Mouse (Mus musculus): ENCODE measurements around the gene Gipc3. TPM values are rescaled to one million over a fixed set of nuclear protein-coding genes. Genes with fewer than 3 reads are reported as not detected.

Gipc3 gene
- polyA plus RNA-seq, 1 experiment from 2014 or later, result 0.10 TPM

DNA sequence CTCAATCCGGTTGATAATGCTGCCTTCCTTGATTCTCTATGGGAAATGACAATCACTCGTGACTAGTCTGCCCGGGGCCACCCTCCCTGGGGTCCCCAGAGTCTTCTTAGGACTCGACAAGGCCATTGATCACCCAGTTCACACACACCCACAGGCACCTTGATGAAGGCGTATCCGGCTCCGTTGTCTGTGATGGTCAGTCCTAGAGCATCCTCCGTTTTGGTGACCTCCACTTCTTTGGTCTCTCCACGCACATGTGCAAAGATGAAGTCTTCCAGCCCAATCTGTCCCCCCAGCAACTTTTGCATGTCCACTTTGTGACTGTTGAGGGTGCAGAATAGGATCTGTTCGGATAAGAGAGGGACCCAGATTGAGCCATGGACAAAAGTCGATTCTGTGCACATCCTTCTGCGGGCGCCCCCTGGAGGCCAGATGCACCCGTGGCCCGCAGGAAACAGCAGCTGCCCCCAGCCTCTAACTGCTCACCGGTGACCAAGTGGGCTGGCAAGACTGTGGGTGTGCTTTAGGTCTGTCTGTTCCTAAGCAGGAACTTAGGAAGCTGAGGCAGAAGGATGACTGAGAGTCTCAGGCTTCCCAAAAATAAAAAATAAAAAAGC, 1.6 kb downstream of the Gipc3 start:
- Histone ChIP-seq H3K4me1 (replicated peaks; ENCODE audit: control insufficient read depth, insufficient read depth, low read length) (peaks cover 14% of the 10 kb centered on the region), H3K36me3 (ENCODE audit: control insufficient read depth, insufficient read depth, low read length) (0 out of 2 replicates have a peak, but pooled peaks cover 3% of the 10 kb centered on the region), H3K27me3 (ENCODE audit: control insufficient read depth, insufficient read depth, low read depth, low read length) (peaks cover 36% of the 10 kb centered on the region), H3K27ac (ENCODE audit: low read length) (no peak overlapping the region), H3K9me3 (ENCODE audit: control insufficient read depth, low read length) (no peaks in the 10 kb centered on the region), H3K4me2 (ENCODE audit: low read depth, low read length) (no peak overlapping the region; the same call in 1 of the 2 replicates), H3K9ac (ENCODE audit: low read length) (no peak overlapping the region), H3K4me3 (ENCODE audit: low read length) (no peak overlapping the region)
- ATAC-seq (ENCODE audit: low read depth), result peak; percentile 32; the same call in 1 of the 2 replicates
- 33% methylated on average over 16 of the region's 16 CpGs for WGBS

GRCm38 (mm10) chr10:81340551-81341332, 2.3 kb downstream of the Gipc3 start:
- Histone ChIP-seq H3K9ac (ENCODE audit: low read length) (no peak overlapping the region), H3K27me3 (ENCODE audit: control insufficient read depth, insufficient read depth, low read depth, low read length) (peaks cover 36% of the 10 kb centered on the region), H3K36me3 (ENCODE audit: control insufficient read depth, insufficient read depth, low read length) (0 out of 2 replicates have a peak, but pooled peaks cover 2% of the 10 kb centered on the region), H3K9me3 (ENCODE audit: control insufficient read depth, low read length) (no peaks in the 10 kb centered on the region), H3K4me2 (ENCODE audit: low read depth, low read length) (no peak overlapping the region), H3K4me1 (replicated peaks; ENCODE audit: control insufficient read depth, insufficient read depth, low read length) (peaks cover 16% of the 10 kb centered on the region), H3K4me3 (ENCODE audit: low read length) (no peak overlapping the region), H3K27ac (ENCODE audit: low read length) (no peak overlapping the region)
- 45% methylated on average over 17 of the region's 17 CpGs for WGBS
- ATAC-seq (ENCODE audit: low read depth), result no peak

- ATAC-seq (ENCODE audit: low read depth), result no peak
- Histone ChIP-seq H3K4me1 (replicated peaks; ENCODE audit: control insufficient read depth, insufficient read depth, low read length) (peaks cover 22% of the 10 kb centered on the region), H3K27ac (ENCODE audit: low read length) (peak overlapping the region; percentile 97), H3K27me3 (ENCODE audit: control insufficient read depth, insufficient read depth, low read depth, low read length) (peaks cover 10% of the 10 kb centered on the region), H3K9ac (ENCODE audit: low read length) (0 out of 2 replicates have a peak overlapping the region, but pooled peaks have one; percentile 45), H3K4me2 (ENCODE audit: low read depth, low read length) (peak overlapping the region; percentile 14; the same call in 1 of the 2 replicates), H3K36me3 (ENCODE audit: control insufficient read depth, insufficient read depth, low read length) (no peaks in the 10 kb centered on the region), H3K9me3 (ENCODE audit: control insufficient read depth, low read length) (no peaks in the 10 kb centered on the region), H3K4me3 (ENCODE audit: low read length) (no peak overlapping the region)
- 92% methylated on average over 4 of the region's 4 CpGs for WGBS
These were observed 6.5 kb downstream of the Gipc3 start for GRCm38 (mm10) chr10:81336558-81336957.

DNA sequence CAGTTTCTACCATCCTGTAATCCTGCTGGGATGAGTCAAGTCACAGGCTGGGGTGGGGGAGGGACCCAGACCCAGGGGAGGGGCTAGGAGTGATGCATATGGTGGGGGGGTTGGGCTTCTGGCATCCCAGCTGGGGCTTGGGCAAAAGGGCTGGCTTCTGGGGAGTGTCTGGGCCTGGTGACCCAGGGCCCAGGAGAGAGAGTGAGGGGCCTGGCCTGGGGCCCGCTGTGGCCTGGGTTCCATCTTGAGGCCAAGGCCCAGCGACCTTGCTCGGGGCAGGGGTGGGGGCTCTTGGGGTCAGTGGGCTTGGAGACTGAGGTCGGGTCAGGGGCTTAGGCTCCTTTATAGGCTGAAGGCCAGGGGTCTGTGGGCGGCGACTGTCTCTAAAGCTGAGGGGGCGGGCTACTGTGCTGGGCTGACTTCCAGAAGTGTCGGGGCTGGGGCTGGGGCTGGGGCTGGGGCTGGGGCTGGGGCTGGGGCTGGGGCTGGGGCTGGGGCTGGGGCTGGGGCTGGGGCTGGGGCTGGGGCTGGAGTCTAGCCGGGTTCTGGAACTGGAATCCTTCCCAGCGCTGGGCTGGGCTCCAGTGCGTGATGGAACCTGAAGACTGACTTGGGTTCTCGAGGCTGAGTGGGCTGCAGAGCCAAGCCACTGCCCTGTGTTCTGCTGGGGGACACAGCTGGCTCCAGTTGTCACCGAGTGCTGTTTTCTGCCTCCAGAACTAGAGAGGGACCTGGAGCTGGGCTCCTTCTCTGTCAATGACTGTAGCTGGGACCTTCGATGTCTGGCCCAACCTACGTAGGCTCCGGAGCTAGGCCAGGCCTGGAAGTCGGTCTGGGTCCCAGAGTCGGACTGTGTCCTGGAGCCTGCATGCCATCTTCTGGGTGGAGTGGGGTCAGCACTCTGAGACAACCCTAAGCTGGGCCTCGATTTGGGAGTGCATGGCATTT, 7.4 kb downstream of the Gipc3 start:
- H3K9ac ChIP-seq (ENCODE audit: low read length), result peak overlapping the region; percentile 58
- peak; percentile 80 for ATAC-seq (ENCODE audit: low read depth)
- H3K27ac ChIP-seq (ENCODE audit: low read length), result peak overlapping the region; percentile 97
- H3K4me3 ChIP-seq (ENCODE audit: low read length), result no peak overlapping the region
- H3K4me2 ChIP-seq (ENCODE audit: low read depth, low read length), result peak overlapping the region; percentile 43
- H3K4me1 ChIP-seq (replicated peaks; ENCODE audit: control insufficient read depth, insufficient read depth, low read length), result peaks cover 24% of the 10 kb centered on the region
- no peaks in the 10 kb centered on the region for H3K9me3 ChIP-seq (ENCODE audit: control insufficient read depth, low read length)
- H3K27me3 ChIP-seq (ENCODE audit: control insufficient read depth, insufficient read depth, low read depth, low read length), result peaks cover 5% of the 10 kb centered on the region
- H3K36me3 ChIP-seq (ENCODE audit: control insufficient read depth, insufficient read depth, low read length), result no peaks in the 10 kb centered on the region
- 33% methylated on average over 17 of the region's 19 CpGs for WGBS

DNA sequence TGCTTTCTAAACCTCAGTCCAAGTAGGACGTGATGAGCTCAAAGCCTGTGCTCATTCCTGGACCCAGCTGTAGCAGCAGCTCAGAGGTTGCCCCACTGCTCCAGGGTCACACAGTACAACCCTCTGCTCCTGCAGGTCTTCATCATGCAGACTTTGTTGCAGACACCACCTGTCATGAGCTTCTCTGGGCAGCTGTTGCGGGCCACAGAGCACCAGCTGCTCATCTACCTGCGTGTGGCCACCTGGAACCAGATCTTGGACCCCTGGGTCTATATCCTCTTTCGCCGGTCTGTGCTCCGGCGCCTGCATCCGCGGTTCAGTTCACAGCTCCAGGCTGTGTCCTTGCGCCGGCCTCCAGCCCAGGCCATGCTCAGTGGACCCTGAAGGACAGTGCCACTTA, 8.7 kb downstream of the Gipc3 start:
- Histone ChIP-seq H3K9me3 (ENCODE audit: control insufficient read depth, low read length) (no peaks in the 10 kb centered on the region), H3K4me2 (ENCODE audit: low read depth, low read length) (no peak overlapping the region), H3K4me3 (ENCODE audit: low read length) (no peak overlapping the region), H3K27ac (ENCODE audit: low read length) (peak overlapping the region; percentile 97), H3K9ac (ENCODE audit: low read length) (peak overlapping the region; percentile 58), H3K4me1 (replicated peaks; ENCODE audit: control insufficient read depth, insufficient read depth, low read length) (peaks cover 35% of the 10 kb centered on the region), H3K27me3 (ENCODE audit: control insufficient read depth, insufficient read depth, low read depth, low read length) (peaks cover 5% of the 10 kb centered on the region), H3K36me3 (ENCODE audit: control insufficient read depth, insufficient read depth, low read length) (no peaks in the 10 kb centered on the region)
- no peak for ATAC-seq (ENCODE audit: low read depth)
- 76% methylated on average over 11 of the region's 11 CpGs for WGBS

DNA sequence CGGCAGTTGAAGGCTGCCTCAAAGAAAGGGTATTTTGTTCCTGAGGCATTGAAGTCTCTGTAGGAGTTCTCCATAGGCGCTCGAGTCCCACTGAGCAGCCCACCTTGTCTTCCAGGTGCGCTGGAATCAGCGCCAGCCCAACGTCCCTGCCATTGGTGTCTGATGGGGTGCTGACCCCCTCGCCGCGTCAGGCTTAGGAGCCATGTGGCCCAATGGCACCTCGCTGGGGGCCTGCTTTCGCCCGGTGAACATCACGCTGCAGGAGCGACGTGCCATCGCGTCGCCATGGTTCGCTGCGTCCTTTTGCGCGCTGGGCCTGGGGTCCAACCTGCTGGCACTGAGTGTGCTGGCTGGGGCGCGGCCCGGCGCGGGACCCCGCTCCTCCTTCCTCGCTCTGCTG, 10.8 kb downstream of the Gipc3 start:
- H3K4me2 ChIP-seq (ENCODE audit: low read depth, low read length), result 0 out of 2 replicates have a peak overlapping the region, but pooled peaks have one; percentile 14
- WGBS, result 29% methylated on average over 29 of the region's 29 CpGs
- no peaks in the 10 kb centered on the region for H3K9me3 ChIP-seq (ENCODE audit: control insufficient read depth, low read length)

GRCm38 (mm10) chr10:81330007-81330406, 13.1 kb downstream of the Gipc3 start:
- H3K9ac ChIP-seq (ENCODE audit: low read length), result peak overlapping the region; percentile 52
- H3K36me3 ChIP-seq (ENCODE audit: control insufficient read depth, insufficient read depth, low read length), result peaks cover 20% of the 10 kb centered on the region
- H3K27ac ChIP-seq (ENCODE audit: low read length), result peak overlapping the region; percentile 94
- 41% methylated on average over 4 of the region's 4 CpGs for WGBS
- peak overlapping the region; percentile 37 for H3K4me2 ChIP-seq (ENCODE audit: low read depth, low read length)
- H3K27me3 ChIP-seq (ENCODE audit: control insufficient read depth, insufficient read depth, low read depth, low read length), result peaks cover 5% of the 10 kb centered on the region
- no peaks in the 10 kb centered on the region for H3K9me3 ChIP-seq (ENCODE audit: control insufficient read depth, low read length)
- ATAC-seq (ENCODE audit: low read depth), result peak; percentile 2
- H3K4me1 ChIP-seq (replicated peaks; ENCODE audit: control insufficient read depth, insufficient read depth, low read length), result peaks cover 42% of the 10 kb centered on the region
- H3K4me3 ChIP-seq (ENCODE audit: low read length), result peak overlapping the region; percentile 8; the same call in 1 of the 2 replicates

More for the DNA sequence above, 10.8 kb downstream of the Gipc3 start:
- Histone ChIP-seq H3K27me3 (ENCODE audit: control insufficient read depth, insufficient read depth, low read depth, low read length) (peaks cover 5% of the 10 kb centered on the region), H3K4me3 (ENCODE audit: low read length) (no peak overlapping the region), H3K4me1 (replicated peaks; ENCODE audit: control insufficient read depth, insufficient read depth, low read length) (peaks cover 52% of the 10 kb centered on the region), H3K36me3 (ENCODE audit: control insufficient read depth, insufficient read depth, low read length) (no peaks in the 10 kb centered on the region), H3K9ac (ENCODE audit: low read length) (peak overlapping the region; percentile 31; the same call in 1 of the 2 replicates), H3K27ac (ENCODE audit: low read length) (no peak overlapping the region)
- ATAC-seq (ENCODE audit: low read depth), result no peak

GRCm38 (mm10) chr10:81329194-81329975, 13.7 kb downstream of the Gipc3 start:
- H3K9ac ChIP-seq (ENCODE audit: low read length), result peak overlapping the region; percentile 52
- peak overlapping the region; percentile 33 for H3K4me3 ChIP-seq (ENCODE audit: low read length)
- peak overlapping the region; percentile 94 for H3K27ac ChIP-seq (ENCODE audit: low read length)
- H3K4me2 ChIP-seq (ENCODE audit: low read depth, low read length), result peak overlapping the region; percentile 37
- WGBS, result 45% methylated on average over 10 of the region's 10 CpGs
- peaks cover 5% of the 10 kb centered on the region for H3K27me3 ChIP-seq (ENCODE audit: control insufficient read depth, insufficient read depth, low read depth, low read length)
- peaks cover 35% of the 10 kb centered on the region for H3K4me1 ChIP-seq (replicated peaks; ENCODE audit: control insufficient read depth, insufficient read depth, low read length)
- ATAC-seq (ENCODE audit: low read depth), result peak; percentile 85
- H3K36me3 ChIP-seq (ENCODE audit: control insufficient read depth, insufficient read depth, low read length), result peaks cover 27% of the 10 kb centered on the region
- no peaks in the 10 kb centered on the region for H3K9me3 ChIP-seq (ENCODE audit: control insufficient read depth, low read length)

Data from lung, embryonic 16.5 days (tissue).